Mouse (Mus musculus) naive thymus-derived CD4-positive, alpha-beta T cell, adult 2 months (primary cell): ENCODE measurements at regions not wholly inside any gene's neighbourhood (a gene's known extent, or its start where the extent isn't known, plus 50 kb on each side); places are given as distances from the start of the nearest gene placed in this dataset.

Source experiments
- DNase-seq: peaks from one replicate; pipeline ENCODE4 v3.0.0-alpha.2; 2011; ENCODE audit warnings: low read depth

DNA sequence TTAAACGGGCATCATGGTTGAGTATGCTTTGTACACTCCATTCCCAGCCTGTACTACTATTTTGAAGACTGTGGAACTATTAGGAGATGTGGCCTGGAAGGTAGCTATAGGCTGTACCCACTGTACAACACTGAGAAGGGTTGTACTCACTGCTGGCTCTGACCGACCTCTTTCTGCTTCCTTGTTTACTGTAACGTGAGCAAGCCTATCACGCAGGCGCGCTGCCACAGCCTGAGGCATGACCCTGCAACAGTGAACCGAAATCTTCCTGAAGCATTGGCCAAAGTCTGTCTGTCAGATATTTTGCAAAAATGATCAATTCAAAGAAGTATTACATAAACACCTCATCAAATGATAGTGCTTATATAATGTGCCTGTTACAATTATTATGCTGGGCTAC is 112.0 kb upstream of the Daam1 start:
- no peak for DNase-seq

DNA sequence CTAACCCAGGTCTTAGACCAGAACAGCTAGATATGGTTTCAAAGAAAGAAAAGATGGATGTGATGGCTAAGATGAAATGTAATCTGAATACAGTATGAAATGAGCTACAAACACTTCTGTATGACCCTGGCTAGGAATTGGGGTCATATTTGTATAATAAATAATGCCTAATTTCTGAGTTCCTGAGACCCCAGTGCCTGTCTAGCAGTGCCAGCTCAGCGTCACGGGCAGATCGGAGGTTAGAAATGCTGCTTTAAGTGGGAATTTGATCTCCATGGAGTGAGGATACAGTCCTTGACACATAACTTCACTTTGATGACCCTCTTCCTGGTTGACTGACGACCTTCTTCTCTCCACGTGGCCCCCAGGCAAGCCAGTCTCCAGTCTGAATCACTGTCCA is 105.7 kb upstream of the Daam1 start:
- no peak for DNase-seq

DNA sequence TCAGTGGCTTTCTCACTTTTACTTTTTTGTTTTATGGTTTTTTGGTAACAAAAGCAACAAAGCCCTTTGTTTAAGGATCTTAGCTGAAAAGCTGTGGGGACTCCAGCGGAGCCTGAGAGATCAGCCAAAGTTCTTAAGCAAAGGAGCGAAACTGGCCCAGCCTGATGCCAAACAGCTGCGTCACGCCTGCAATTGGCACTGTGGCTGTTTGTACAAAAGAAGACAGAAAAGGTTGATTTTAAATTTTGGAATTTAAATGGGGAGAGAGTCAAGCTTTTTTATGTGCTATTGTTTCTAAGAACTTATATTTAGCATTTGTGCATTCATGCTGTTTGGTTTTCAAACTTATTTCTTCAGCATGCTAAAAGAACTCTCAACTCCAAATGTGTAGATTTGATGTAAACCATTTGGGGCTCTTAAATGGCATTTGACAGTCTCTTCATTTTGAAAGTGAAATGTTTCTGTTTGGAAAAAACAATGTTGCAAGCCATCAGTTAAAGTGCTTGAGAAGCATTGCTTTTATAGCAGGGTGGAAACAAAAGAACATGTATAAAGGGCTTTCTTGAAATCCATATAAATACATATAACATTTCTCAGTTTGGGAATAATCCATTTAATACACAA is 105.1 kb upstream of the Daam1 start:
- DNase-seq = no peak

DNA sequence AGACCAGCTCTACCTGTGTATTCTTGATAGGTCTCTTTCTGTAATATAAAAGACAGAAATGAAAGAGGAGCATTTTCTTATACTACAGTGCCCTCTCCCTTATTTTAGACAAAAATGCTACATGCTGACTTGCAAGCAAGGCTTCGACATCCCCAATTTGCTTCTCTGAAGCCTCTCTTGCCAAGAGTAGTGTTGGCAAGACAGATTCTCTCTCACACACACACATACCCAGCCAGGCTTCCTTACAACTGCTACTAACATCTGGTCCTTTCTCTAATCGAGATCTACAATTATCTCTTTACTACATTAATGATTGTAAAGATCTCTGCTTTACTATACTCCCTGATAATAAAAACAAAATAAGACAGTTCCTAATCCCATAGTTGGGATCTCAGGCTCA is 87.5 kb upstream of the Daam1 start:
- no peak for DNase-seq

DNA sequence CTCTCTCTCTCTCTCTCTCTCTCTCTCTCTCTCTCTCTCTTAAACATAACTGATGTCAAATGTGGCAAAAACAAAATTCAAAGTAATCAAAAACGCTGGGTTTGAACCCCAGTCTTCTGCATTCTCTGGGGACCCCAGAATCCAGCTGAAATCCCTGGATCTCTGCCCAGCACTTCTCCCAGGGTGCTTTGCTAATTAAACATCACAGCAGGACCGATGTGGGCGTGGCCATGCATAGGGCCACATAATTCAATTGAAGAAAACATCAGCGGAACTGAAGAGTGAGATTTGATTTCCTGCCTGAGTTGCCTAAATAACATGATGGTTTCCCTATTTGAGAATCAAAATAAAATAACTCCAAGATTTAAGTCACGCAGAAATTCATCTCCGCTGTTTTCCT is 84.9 kb upstream of the Daam1 start:
- DNase-seq = no peak

DNA sequence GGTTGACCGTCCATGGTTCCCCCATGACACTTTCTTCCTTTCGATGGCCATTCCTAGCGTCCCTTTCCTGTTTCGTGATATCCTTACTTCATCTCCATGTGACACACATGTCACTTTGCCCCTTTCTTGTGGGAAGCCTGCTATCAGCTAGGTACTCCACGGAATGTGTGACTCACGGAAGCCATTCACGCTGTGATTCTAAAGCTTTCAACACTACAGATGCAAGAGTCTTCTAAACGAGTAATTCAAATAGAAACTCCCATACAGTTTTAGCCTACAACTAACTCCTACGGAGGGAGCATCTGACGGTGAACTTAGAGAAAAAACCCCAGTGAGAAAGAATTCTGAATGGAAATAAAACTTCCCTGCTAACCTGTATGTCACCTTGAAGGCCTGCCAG is 83.5 kb upstream of the Daam1 start:
- no peak for DNase-seq

DNA sequence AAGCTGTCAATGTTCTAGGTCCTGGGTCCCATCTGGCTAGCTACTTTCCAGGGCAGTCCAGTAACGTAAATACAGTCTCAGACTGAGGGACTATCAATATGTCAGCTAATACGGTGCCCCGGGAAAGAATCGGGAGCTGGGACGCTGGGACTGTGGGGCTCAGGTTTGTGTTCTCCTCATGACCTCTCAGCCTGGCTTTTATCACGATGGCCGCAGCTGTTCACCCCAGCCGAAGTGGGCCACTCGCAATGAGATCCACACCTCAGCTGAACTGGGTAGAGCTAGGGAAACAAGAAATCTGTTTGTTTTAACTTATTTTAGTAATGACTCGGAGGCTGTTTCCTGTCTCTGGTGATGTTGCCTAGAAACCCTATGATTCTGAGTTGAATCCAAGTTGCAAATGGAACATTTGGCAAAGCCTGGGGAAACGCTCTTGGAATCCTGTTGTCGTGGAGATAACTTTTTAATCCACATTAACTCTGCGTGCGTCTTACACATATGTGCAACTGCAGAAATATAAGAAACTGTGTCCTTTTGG is 83.0 kb upstream of the Daam1 start:
- no peak for DNase-seq

DNA sequence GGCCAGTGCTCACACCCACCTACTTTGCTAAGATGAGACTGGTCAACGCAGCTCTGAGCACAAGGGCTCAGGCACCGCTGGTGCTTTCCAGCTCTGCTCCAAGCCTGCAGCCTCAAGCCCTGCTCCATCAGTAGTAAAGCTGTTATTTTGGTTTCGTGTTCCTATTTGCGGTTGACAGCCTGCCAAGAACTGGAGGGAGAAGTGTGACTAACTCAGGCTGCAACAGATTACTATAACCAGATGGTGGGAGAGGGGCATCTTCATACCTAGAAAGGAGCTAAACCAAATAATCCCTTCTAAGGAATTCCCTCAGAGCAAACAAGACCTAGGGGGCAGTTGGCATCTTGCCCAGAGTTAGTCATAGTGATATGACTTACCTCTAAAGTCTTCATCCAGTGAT is 82.1 kb upstream of the Daam1 start:
- DNase-seq = no peak

DNA sequence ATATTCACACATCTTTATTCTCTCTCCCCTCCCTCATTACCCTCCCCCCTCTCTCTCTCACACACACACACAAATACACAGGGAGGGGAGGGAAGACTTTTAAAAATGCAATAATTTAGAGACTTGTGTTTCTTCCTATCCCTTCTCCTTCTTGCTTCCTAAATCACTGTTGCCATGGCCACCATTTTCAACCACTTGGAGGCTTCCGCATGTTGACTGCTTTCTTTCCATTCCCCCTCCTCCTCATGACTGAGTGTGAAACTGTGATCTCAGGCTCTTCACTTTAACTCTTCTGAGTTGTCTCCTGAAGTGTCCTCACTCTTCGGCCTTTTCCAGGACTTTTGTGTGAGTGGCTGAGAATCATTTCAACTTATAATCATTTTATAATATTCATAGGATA is 81.2 kb upstream of the Daam1 start:
- no peak for DNase-seq

DNA sequence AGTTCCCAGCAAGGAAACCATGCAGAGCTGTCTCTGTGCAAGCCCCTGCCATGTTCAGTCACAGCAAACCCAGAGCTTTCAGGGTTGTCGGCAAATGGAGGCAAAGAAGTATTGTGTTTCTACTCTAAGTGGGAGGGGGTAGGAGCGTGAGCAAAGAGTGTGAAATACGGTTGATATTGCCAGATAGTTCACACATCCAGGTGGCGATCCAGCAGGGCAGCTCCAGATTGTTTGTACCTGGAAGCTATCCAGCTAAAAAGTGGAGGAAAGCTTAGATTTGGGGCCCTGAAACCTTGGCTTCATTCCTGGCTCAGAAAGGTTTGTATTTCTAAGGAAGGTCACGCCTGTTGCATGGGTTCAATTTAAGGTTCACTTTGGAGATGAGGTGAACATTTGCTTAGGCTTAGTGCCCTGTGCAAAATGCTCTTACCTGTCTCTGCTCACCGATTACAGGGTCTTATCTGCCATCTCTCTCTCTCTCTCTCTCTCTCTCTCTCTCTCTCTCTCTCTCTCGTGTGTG is 78.1 kb upstream of the Daam1 start:
- no peak for DNase-seq

DNA sequence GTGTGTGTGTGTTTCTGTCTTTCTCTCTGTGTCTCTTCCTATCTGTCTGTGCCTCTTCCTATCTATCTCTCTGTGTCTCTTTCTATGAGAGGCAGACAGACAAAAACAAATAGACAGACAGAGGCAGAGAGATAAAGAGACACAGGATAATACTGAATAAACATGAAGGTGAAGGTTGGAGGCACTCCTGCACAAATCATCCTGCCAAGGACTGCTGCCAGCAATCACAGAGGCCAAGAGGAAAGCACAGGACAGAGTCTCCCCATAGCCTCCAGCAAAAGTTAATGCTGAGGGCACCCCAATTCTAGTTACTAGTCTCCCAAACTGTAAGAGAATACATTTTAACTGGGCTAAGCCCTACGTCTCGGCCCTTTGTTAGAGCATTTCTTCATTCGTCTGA is 77.6 kb upstream of the Daam1 start:
- DNase-seq = no peak

DNA sequence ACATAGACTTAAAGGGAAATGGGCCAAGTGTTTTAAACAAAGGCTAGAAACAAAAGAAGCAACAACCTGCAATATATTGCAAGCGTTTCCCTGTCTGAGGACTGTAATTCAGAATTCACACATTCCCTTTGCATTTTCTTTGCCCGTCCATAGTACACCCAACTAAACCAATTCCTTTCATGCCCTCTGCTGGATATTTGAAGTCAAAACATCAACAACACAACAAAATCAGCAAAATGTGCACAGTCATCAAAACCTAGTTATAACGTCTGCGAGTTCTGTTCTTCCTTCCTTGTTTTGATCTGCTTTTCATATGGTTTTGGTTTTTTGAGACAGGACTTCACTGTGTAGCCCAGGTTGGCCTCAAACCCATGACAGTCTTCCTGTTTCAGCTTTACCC is 67.7 kb upstream of the Daam1 start:
- DNase-seq = no peak

DNA sequence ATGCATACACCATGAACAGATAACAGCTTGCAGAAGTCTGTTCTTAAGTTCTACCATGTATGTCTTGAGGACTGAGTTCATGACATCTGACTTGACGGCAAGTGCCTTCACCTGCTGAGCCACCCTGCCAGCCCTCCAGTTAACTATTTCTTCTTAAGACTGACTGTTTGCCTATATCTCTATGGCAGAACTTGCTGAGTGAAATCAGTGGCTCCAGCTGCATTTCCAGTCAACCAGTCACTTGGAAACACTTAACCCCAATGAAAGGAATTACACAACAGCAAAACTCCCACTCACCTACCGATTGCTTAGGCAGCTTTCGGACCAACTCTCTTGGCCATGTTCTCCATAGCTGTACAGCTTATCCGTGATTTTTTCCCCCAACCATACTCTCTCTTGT is 64.8 kb upstream of the Daam1 start:
- DNase-seq = no peak

DNA sequence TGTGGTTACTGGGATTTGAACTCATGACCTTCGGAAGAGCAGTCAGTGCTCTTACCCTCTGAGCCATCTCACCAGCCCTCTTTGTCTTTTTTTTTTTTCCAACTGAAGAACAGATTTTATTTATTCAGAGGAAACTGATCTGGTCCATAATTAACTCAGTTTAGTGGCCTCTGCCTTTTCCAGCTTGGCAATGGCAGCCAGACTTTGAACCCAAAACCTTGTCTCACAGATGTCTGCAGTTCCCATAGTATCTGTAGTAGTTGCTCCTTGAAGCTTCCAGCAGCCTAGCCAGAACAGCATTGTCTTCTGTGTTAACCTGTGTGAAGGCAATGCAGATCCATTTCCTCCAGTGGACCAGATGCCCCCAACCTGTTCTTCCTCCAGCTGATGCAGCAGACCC is 64.2 kb upstream of the Daam1 start:
- DNase-seq = no peak

DNA sequence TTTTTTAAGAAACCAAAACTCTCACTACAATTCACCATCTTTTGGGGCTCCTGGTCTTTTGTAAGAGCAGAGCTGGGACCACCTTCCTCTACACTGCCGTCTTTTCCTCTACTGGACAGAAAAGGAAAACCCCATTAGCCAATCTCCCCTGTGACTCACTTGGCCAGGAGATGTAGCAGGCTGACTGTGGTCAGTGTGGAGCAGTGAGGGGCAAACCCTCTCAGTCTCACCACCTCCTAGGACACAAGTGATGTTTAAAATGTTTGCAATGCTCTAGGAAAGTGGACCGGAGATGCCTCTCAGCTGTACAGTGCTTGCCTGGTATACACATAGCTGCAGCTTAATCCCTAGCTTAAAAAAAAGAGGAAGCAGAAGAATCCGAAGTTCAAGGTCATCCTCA is 63.0 kb upstream of the Daam1 start:
- no peak for DNase-seq

DNA sequence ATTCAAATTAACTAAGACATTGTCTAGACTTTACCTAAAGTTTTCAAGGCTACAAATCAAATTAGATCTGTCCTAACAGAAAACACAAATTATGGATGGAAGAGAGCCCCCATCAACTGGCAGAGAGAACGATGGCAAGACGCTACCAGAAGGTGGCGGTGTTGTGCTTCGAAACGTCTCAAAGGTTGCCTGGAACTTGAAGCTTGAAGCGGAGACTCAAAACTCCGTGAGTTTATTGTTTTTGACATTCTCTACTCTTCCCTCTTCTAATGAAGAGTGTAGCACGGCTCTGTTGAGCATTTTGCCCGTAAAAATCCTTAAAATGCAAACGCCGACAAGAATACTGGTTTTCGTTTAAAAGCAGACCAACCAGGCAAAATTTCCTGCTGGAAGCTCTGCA is 62.4 kb upstream of the Daam1 start:
- DNase-seq = peak; percentile 82

DNA sequence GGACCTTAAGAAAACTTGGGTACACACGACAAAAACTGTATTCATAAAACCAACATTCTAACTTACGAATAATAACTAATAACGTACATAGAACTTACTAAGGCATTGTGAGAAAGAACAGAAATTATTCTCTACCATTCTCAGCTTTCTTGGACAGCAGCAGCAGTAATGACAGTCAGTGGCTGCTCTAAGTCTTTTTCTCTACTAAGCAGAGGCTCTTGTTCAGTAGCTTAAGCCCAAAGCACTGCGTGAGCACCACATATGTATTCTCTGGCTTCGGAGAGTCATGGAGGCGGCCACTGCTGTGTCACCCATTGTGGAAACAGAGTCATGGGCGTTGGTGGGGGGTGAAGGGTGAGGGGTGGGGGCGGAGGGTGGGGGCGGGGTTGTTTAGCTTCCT is 62.0 kb upstream of the Daam1 start:
- DNase-seq = no peak

DNA sequence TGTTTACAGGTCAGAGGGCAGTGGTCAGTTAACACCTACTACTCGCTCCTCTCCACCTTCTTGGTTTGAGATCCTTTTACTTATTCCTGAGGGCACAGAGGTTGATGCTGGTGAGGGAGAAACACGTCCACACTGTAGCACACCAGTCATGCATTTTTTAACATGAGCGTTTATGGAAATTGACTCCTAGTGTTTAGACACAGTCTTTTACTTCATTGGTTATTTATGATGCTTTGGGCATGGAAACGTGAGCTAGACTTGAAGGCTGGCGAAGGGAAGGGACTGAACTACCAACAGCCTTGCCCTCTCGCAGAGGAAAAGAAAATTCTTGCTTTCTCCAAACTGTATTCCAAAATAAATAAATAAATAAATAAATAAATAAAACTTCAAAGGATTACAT is 61.6 kb upstream of the Daam1 start:
- DNase-seq = no peak

DNA sequence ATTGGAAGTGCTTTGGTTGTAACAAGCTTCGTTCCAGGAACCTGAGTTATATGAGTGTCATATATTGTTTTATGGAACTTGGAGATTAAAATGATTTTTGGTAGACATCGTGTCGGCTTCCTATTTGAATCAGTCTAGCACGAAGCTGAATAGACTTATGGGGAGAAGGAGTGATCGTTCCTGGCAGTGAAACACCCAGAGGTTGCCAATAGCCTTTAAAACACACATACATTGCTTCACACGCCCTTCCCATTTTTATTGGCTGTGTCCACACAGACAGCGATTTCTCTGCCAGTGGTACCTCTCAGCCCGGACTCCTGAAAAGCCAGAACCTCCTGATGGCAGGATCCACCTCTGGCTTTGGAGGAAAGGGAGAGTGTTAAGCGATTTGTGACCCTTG is 57.0 kb upstream of the Daam1 start:
- DNase-seq = no peak

DNA sequence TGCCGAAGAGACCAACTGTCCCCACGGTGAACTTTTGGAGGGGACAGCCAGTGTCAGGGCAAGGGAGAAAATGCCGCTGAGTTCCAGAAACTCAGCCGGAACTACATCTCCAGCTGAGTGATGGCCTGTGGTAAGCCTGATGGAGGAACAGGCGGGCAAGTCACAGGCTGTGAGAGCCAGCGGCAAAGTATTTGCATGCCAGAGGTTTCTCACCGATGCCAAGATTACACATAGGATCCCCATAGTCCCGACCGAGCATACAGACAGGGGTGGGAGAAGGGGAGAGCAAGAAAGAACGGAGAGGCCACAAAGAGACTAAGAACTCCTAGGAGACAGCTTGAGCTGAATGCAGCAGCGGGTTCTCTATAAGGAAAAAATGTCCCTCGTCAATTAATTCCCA is 55.8 kb upstream of the Daam1 start:
- DNase-seq = no peak

DNA sequence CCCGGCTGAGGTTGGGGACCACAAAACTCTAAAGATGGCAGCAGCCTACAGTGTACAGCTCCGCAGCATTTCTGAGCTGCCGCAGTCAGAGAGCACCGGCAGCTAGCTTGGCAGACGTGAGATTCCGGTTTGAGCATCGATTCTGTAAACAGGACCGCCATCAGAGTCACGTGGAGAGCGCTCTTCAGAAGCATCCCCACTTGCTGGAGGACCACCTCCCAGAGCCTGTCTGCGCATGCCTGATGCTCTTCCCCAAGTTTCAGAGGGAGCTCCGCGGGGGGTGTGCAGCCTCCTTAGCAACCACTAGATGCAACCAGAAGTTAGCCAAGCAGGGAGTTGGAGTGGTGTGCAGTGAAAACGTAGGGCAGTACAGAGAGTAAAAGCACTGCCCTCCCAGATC is 52.7 kb upstream of the Daam1 start:
- no peak for DNase-seq

DNA sequence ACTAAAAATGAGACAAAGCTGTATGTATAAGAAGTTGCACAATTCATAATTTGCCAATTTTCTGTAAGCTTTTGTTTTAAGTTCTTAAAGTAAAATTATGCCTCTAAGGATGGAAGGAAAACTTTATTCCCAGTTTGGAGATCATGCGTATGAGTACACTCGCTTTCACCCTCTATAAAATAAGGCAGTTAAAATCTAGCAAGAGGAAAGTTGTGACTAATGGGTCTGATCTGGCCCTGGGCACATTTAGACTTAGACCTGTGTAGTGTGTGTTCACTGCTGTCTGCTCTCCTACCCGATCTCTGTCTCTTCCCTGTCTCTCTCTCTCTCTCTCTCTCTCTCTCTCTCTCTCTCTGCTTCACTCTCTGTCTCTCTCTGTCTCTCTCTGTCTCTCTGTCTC is 51.9 kb upstream of the Daam1 start:
- no peak for DNase-seq

DNA sequence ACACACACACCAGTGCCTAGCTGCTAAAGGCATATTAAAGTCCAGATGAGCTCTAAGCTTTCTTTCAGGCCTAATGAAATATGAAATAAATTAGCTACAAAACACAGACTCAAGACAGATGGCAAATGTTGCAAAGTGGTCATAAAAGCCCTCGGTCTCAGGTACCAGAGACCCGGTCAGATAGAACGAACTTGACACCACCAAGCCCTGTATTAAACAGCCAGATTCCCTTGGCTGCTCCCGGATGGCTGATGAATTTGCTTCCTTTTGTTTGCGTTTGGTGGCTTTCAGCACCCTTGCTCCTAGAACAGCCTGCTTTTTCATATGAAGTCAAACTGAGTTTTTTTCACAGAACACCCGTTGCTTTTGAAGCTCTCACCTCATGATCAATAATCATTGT is 51.5 kb upstream of the Daam1 start:
- no peak for DNase-seq
